Mouse (Mus musculus) bone marrow, adult 2 months (tissue): ENCODE results near the gene Hoxd10.

Source experiments
- CTCF ChIP-seq: fragments of 200-500 bp; IDR thresholded peaks from 2 replicates; pipeline ENCODE4 v1.5.1; 2011; ENCODE audit warnings: low read length, control low read depth; ENCODE audit not compliant: control insufficient read depth, insufficient read depth
- POLR2A ChIP-seq: fragments of 200-500 bp; IDR thresholded peaks from 2 replicates; pipeline ENCODE4 v1.6.1; 2011; ENCODE audit warnings: low read depth, mild to moderate bottlenecking, control low read depth, low read length, borderline replicate concordance; ENCODE audit not compliant: control insufficient read depth

DNA sequence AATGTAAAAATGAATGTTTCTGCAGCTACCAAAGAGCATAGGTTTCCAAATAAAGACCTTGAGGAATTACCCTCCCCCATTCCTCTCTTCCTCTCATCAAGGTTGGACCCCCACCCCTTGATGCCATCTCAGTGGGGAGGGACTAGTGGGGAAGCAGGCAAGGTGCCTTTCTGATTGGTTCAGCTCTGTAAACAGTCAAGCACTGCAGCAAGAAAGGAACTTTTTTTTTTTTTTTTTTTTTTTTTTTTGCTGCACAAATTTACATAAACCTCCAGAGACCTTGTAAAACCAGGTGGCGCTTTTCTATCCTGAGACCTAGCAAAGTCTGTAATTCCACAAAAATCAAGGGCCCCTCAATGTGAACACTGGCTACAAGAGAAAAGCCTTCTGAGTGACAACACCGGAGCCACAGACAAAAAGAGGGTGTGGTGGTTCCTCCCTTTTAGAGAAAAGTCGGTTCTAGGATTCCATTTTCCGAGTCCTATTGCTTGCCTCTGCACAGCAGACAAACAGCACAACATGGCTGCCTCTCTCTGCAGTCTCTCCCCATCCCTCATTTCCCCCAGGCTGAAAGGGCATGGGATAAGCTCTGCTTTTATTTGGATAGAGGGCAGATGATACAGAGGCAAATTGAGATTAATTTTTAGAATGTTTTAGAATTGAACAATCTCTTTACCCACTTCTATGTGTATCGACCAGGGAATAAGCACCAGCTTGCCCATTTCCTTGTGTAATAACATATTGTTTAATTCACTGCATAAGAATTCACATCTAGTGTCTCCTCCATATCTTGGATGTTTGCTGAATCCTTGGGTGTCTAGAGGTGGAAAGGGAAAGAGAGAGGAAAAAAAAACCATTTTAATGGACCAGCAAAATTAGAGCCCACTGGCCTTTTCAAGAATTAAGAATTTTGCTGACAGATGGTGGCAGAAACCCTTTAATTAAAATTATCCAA, 18.0 kb downstream of the Hoxd10 start:
- TF ChIP-seq CTCF (no peak), POLR2A (no peak)
